Mouse (Mus musculus) adrenal gland, postnatal 4 days (tissue): Measurements from ENCODE around the gene Gne. TPM values are rescaled to one million over a fixed set of nuclear protein-coding genes. Genes with fewer than 3 reads are reported as not detected.

Source experiments
- DNase-seq, 2 experiments: peaks; one replicate each; pipeline ENCODE4 v3.0.0; 2021 to 2022; ENCODE audit warnings: low spot score in 2 of 2, mixed read lengths in 2 of 2
- long read RNA-seq, 2 experiments: library from polyadenylated mRNA; stranded (forward); transcript quantifications; one replicate each; pipeline ENCODE4 v2.0.0; 2021
- total RNA-seq, 2 experiments: library from RNA; stranded (reverse); gene quantifications; 2 replicates each; pipeline ENCODE4 v1.2.3; 2021

The Gne gene
- 10 to 100 TPM; 34.8 to 48.5 TPM for total RNA-seq
- long read RNA-seq, experiment 1, transcript Gne-202 (12 exons, 2,920 nt) = major isoform, 11 of 21 reads
- long read RNA-seq, experiment 1, partial matches to known transcripts = 4 of 21 reads
- long read RNA-seq, experiment 1, other reads (novel, unspliced or antisense) = 6 of 21 reads
- long read RNA-seq, experiment 2, transcript Gne-202 (12 exons, 2,920 nt) = major isoform, 25 of 41 reads
- long read RNA-seq, experiment 2, partial matches to known transcripts = 5 of 41 reads
- long read RNA-seq, experiment 2, other reads (novel, unspliced or antisense) = 10 of 41 reads

GRCm38 (mm10) chr4:44083945-44084344 lies at the start of gene Gne:
Gne (minus strand) TSS chr4:44084177.
- no peak for DNase-seq

- DNase-seq = no peak
Observed at GRCm38 (mm10) chr4:44126805-44127204, 42.8 kb upstream of the Gne start.

- DNase-seq = no peak
Observed at GRCm38 (mm10) chr4:44119410-44120201, 35.6 kb upstream of the Gne start.

- DNase-seq = no peak
Observed at GRCm38 (mm10) chr4:44115046-44115445, 31.1 kb upstream of the Gne start.

- no peak for DNase-seq
Observed at GRCm38 (mm10) chr4:44113393-44114138, 29.6 kb upstream of the Gne start.

GRCm38 (mm10) chr4:44112741-44113140 lies 28.8 kb upstream of the Gne start:
- no peak for DNase-seq

- no peak for DNase-seq
Observed at GRCm38 (mm10) chr4:44110771-44111170, 26.8 kb upstream of the Gne start.

GRCm38 (mm10) chr4:44108297-44108696 lies 24.3 kb upstream of the Gne start:
- DNase-seq = no peak

- no peak for DNase-seq
Observed at GRCm38 (mm10) chr4:44107339-44107738, 23.4 kb upstream of the Gne start.

- no peak for DNase-seq
Observed at GRCm38 (mm10) chr4:44106297-44106821, 22.4 kb upstream of the Gne start.

GRCm38 (mm10) chr4:44104195-44104917 lies 20.4 kb upstream of the Gne start:
- DNase-seq = no peak

GRCm38 (mm10) chr4:44103620-44104019 lies 19.6 kb upstream of the Gne start:
- DNase-seq = no peak

- DNase-seq = no peak
Observed at GRCm38 (mm10) chr4:44097576-44098335, 13.8 kb upstream of the Gne start.

GRCm38 (mm10) chr4:44094475-44094874 lies 10.5 kb upstream of the Gne start:
- no peak for DNase-seq

- no peak for DNase-seq
Observed at GRCm38 (mm10) chr4:44092359-44092758, 8.4 kb upstream of the Gne start.

GRCm38 (mm10) chr4:44085566-44085965 lies 1.6 kb upstream of the Gne start:
- DNase-seq = no peak

GRCm38 (mm10) chr4:44084602-44085325 lies 787 bp upstream of the Gne start:
- no peak for DNase-seq

GRCm38 (mm10) chr4:44078358-44078933 lies 5.5 kb downstream of the Gne start:
- DNase-seq = no peak

GRCm38 (mm10) chr4:44074422-44074821 lies 9.6 kb downstream of the Gne start:
- DNase-seq = no peak
